Mouse (Mus musculus) embryonic facial prominence, embryonic 11.5 days (tissue): Measurements from ENCODE around the gene Ilkap. TPM values are rescaled to one million over a fixed set of nuclear protein-coding genes. Genes with fewer than 3 reads are reported as not detected.

ENCODE experiments used
- polyA plus RNA-seq: library from polyadenylated mRNA; unstranded; fragments of >200 nt; fragmentation: Nextera tagmentation; extraction: Ambion mirVana; gene quantifications from 2 replicates; pipeline ENCODE4 v1.2.1, GENCODE M21; 2014

Gene Ilkap
- polyA plus RNA-seq, 1 experiment from 2014 or later: 178 TPM

Other genes starting within 250 kb of the Ilkap start
- gene Ramp1, start 219.0 kb downstream of the Ilkap start, polyA plus RNA-seq: 0.21 and 0.41 TPM in 2 replicates
- 93.2 and 96.4 TPM in 2 replicates for gene Ube2f, start 148.5 kb downstream of the Ilkap start, polyA plus RNA-seq
- 10.9 and 11.7 TPM in 2 replicates for gene Scly, start 100.5 kb downstream of the Ilkap start, polyA plus RNA-seq
- gene Espnl, start 76.7 kb downstream of the Ilkap start, polyA plus RNA-seq: 0.06 and 0.14 TPM in 2 replicates
- 0.40 and 0.55 TPM in 2 replicates for gene Klhl30, start 47.8 kb downstream of the Ilkap start, polyA plus RNA-seq
- 1.3 and 2.0 TPM in 2 replicates for gene Erfe, start 32.4 kb downstream of the Ilkap start, polyA plus RNA-seq
- gene Hes6, start 15.2 kb upstream of the Ilkap start, polyA plus RNA-seq: 112 and 126 TPM in 2 replicates
- gene Per2, start 60.5 kb upstream of the Ilkap start, polyA plus RNA-seq: 0.97 and 1.2 TPM in 2 replicates
- gene Traf3ip1, start 95.8 kb upstream of the Ilkap start, polyA plus RNA-seq: 7.2 and 8.4 TPM in 2 replicates
- gene Asb1, start 141.7 kb upstream of the Ilkap start, polyA plus RNA-seq: 6.8 and 7.3 TPM in 2 replicates